Mouse (Mus musculus): Measurements from ENCODE around the gene Klhl10. TPM values are rescaled to one million over a fixed set of nuclear protein-coding genes. Genes with fewer than 3 reads are reported as not detected.

Gene Klhl10
- polyA plus RNA-seq, 1 experiment = 0.20 TPM

GRCm38 (mm10) chr11:100432002-100432401 is 9.7 kb upstream of the Klhl10 start:
- Histone ChIP-seq H3K4me3 (no peak overlapping the region), H3K36me3 (ENCODE audit: control insufficient read depth, insufficient read depth) (peaks cover 4% of the 10 kb centered on the region)
- TF ChIP-seq MYOD1 (IDR thresholded peaks at IDR 0.05; ENCODE audit: control insufficient read depth in 1 of 3, insufficient read length in 2 of 3, low read depth in 2 of 3) = no peak
- TF ChIP-seq MAX (IDR thresholded peaks at IDR 0.05; ENCODE audit: low read depth) = no peak
- TF ChIP-seq POLR2AphosphoS2 (IDR thresholded peaks at IDR 0.05; ENCODE audit: insufficient read length, low read depth) = no peak
- TF ChIP-seq MYOG (IDR thresholded peaks at IDR 0.05; ENCODE audit: control insufficient read depth in 1 of 3, insufficient read depth in 1 of 3, insufficient read length in 2 of 3, low read depth in 2 of 3) = no peak
- TF ChIP-seq TCF12 (IDR thresholded peaks at IDR 0.05; ENCODE audit: insufficient read depth, poor library complexity, severe bottlenecking) = no peak
- TF ChIP-seq REST (IDR thresholded peaks at IDR 0.05; ENCODE audit: insufficient read depth, insufficient read length) = no peak
- TF ChIP-seq USF1 (IDR thresholded peaks at IDR 0.05; ENCODE audit: low read depth) = no peak
- no peak for TF ChIP-seq POLR2A (IDR thresholded peaks at IDR 0.05; ENCODE audit: insufficient read length, low read depth)
- no peak for TF ChIP-seq SRF (IDR thresholded peaks at IDR 0.05; ENCODE audit: control insufficient read depth, insufficient read length, low read depth)
- TF ChIP-seq TCF3 (IDR thresholded peaks at IDR 0.05; ENCODE audit: insufficient read length, low read depth) = no peak
- no peak for TF ChIP-seq E2F4 (IDR thresholded peaks at IDR 0.05; ENCODE audit: insufficient read depth)

DNA sequence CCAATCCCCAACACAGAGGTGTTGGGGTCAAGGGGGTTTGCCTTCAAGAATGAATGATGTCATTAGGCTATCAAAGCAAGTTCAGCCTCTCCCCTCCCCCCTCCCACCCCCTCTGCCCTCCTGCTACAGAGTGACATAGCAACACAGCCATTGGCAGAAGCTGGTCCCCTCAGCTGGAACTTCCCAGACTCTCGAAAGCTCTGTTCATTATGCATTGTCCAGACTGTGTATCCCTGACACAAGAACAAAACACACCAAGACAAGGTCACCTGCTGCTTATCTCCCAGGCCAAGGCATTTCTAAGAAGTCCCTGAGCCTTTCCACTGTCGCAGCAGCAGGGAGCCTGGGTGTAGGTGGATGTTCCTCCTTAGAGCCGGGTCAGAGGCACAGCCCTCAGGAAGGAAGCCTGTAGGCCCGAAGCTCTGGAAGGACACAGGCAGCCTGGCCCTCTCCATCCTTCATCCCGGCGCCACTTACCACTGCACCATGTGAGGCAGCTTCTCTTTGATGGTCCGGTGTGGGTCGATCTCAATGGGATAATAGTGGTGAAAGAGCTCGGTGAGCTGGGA is 6.0 kb upstream of the Klhl10 start:
- H3K27me3 ChIP-seq (ENCODE audit: control insufficient read depth, insufficient read depth, insufficient read length) = no peaks in the 10 kb centered on the region
- H3K79me2 ChIP-seq (ENCODE audit: control insufficient read depth, insufficient read depth) = no peaks in the 10 kb centered on the region
- H3K36me3 ChIP-seq (ENCODE audit: control insufficient read depth, insufficient read depth) = peaks cover 4% of the 10 kb centered on the region
- no peak overlapping the region for H3K4me3 ChIP-seq
- no peak overlapping the region for H3K4me2 ChIP-seq (ENCODE audit: low read depth)
- H3ac ChIP-seq (ENCODE audit: control insufficient read depth, insufficient read length) = no peak overlapping the region
- TF ChIP-seq MYOD1 (IDR thresholded peaks at IDR 0.05; ENCODE audit: control insufficient read depth in 1 of 3, insufficient read length in 2 of 3, low read depth in 2 of 3) (no peak), POLR2A (IDR thresholded peaks at IDR 0.05; ENCODE audit: insufficient read length, low read depth) (no peak), MYOG (IDR thresholded peaks at IDR 0.05; ENCODE audit: control insufficient read depth in 1 of 3, insufficient read depth in 1 of 3, insufficient read length in 2 of 3, low read depth in 2 of 3) (no peak), E2F4 (IDR thresholded peaks at IDR 0.05; ENCODE audit: insufficient read depth) (no peak), TCF3 (IDR thresholded peaks at IDR 0.05; ENCODE audit: insufficient read length, low read depth) (no peak), TCF12 (IDR thresholded peaks at IDR 0.05; ENCODE audit: insufficient read depth, poor library complexity, severe bottlenecking) (no peak), REST (IDR thresholded peaks at IDR 0.05; ENCODE audit: insufficient read depth, insufficient read length) (no peak), CEBPB (IDR thresholded peaks at IDR 0.05; ENCODE audit: insufficient read depth, poor library complexity, severe bottlenecking) (no peak), USF1 (IDR thresholded peaks at IDR 0.05; ENCODE audit: low read depth) (no peak), POLR2AphosphoS2 (IDR thresholded peaks at IDR 0.05; ENCODE audit: insufficient read length, low read depth) (no peak), MAX (IDR thresholded peaks at IDR 0.05; ENCODE audit: low read depth) (no peak), SRF (IDR thresholded peaks at IDR 0.05; ENCODE audit: control insufficient read depth, insufficient read length, low read depth) (no peak)

More at GRCm38 (mm10) chr11:100432002-100432401, 9.7 kb upstream of the Klhl10 start:
- Histone ChIP-seq H3K4me2 (ENCODE audit: low read depth) (no peak overlapping the region), H3K27me3 (ENCODE audit: control insufficient read depth, insufficient read depth, insufficient read length) (no peaks in the 10 kb centered on the region), H3ac (ENCODE audit: control insufficient read depth, insufficient read length) (no peak overlapping the region), H3K79me2 (ENCODE audit: control insufficient read depth, insufficient read depth) (no peaks in the 10 kb centered on the region)

DNA sequence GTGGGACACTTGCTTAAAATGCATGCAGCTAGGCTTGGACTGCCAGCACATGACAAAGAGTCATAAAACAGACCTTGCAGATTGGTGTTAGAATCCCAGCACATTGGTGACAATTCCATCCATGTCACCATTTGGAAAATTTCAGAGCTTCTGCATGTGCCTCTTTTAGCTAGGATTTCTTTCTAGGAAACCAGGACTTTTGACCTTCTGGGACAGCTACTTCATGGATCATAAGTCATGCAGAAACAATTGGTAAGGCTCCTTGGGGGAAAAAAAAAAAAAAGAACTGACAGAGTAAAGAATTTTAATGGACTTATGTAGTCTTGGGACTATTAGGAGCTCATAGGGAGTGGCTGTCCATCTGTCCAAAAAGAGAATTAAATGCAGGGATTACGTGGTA is 3.8 kb upstream of the Klhl10 start:
- TF ChIP-seq MYOG (IDR thresholded peaks at IDR 0.05; ENCODE audit: control insufficient read depth in 1 of 3, insufficient read depth in 1 of 3, insufficient read length in 2 of 3, low read depth in 2 of 3) (no peak), E2F4 (IDR thresholded peaks at IDR 0.05; ENCODE audit: insufficient read depth) (no peak), SRF (IDR thresholded peaks at IDR 0.05; ENCODE audit: control insufficient read depth, insufficient read length, low read depth) (no peak), POLR2AphosphoS2 (IDR thresholded peaks at IDR 0.05; ENCODE audit: insufficient read length, low read depth) (no peak), USF1 (IDR thresholded peaks at IDR 0.05; ENCODE audit: low read depth) (no peak), TCF12 (IDR thresholded peaks at IDR 0.05; ENCODE audit: insufficient read depth, poor library complexity, severe bottlenecking) (no peak), POLR2A (IDR thresholded peaks at IDR 0.05; ENCODE audit: insufficient read length, low read depth) (no peak), REST (IDR thresholded peaks at IDR 0.05; ENCODE audit: insufficient read depth, insufficient read length) (no peak), CEBPB (IDR thresholded peaks at IDR 0.05; ENCODE audit: insufficient read depth, poor library complexity, severe bottlenecking) (no peak), MYOD1 (IDR thresholded peaks at IDR 0.05; ENCODE audit: control insufficient read depth in 1 of 3, insufficient read length in 2 of 3, low read depth in 2 of 3) (no peak), TCF3 (IDR thresholded peaks at IDR 0.05; ENCODE audit: insufficient read length, low read depth) (no peak)
- peaks cover 1% of the 10 kb centered on the region for H3K36me3 ChIP-seq (ENCODE audit: control insufficient read depth, insufficient read depth)
- H3K79me2 ChIP-seq (ENCODE audit: control insufficient read depth, insufficient read depth) = no peaks in the 10 kb centered on the region
- no peak overlapping the region for H3ac ChIP-seq (ENCODE audit: control insufficient read depth, insufficient read length)
- no peaks in the 10 kb centered on the region for H3K27me3 ChIP-seq (ENCODE audit: control insufficient read depth, insufficient read depth, insufficient read length)
- H3K4me2 ChIP-seq (ENCODE audit: low read depth) = no peak overlapping the region
- no peak overlapping the region for H3K4me3 ChIP-seq

- TF ChIP-seq CEBPB (IDR thresholded peaks at IDR 0.05; ENCODE audit: insufficient read depth, poor library complexity, severe bottlenecking) (no peak), REST (IDR thresholded peaks at IDR 0.05; ENCODE audit: insufficient read depth, insufficient read length) (no peak), MYOD1 (IDR thresholded peaks at IDR 0.05; ENCODE audit: control insufficient read depth in 1 of 3, insufficient read length in 2 of 3, low read depth in 2 of 3) (peak in 1 of 3 experiments; percentile 54), POLR2AphosphoS2 (IDR thresholded peaks at IDR 0.05; ENCODE audit: insufficient read length, low read depth) (peak; percentile 95), TCF3 (IDR thresholded peaks at IDR 0.05; ENCODE audit: insufficient read length, low read depth) (no peak), MAX (IDR thresholded peaks at IDR 0.05; ENCODE audit: low read depth) (no peak), MYOG (IDR thresholded peaks at IDR 0.05; ENCODE audit: control insufficient read depth in 1 of 3, insufficient read depth in 1 of 3, insufficient read length in 2 of 3, low read depth in 2 of 3) (peak in 1 of 3 experiments; percentile 40), SRF (IDR thresholded peaks at IDR 0.05; ENCODE audit: control insufficient read depth, insufficient read length, low read depth) (no peak), POLR2A (IDR thresholded peaks at IDR 0.05; ENCODE audit: insufficient read length, low read depth) (peak; percentile 98)
Measured at GRCm38 (mm10) chr11:100440691-100441522, 810 bp upstream of the Klhl10 start.

More at GRCm38 (mm10) chr11:100440691-100441522, 810 bp upstream of the Klhl10 start:
- Histone ChIP-seq H3K79me2 (ENCODE audit: control insufficient read depth, insufficient read depth) (no peaks in the 10 kb centered on the region), H3K36me3 (ENCODE audit: control insufficient read depth, insufficient read depth) (no peaks in the 10 kb centered on the region), H3K27me3 (ENCODE audit: control insufficient read depth, insufficient read depth, insufficient read length) (no peaks in the 10 kb centered on the region), H3ac (ENCODE audit: control insufficient read depth, insufficient read length) (peak overlapping the region; percentile 60), H3K4me2 (ENCODE audit: low read depth) (peak overlapping the region; percentile 82), H3K4me3 (peak overlapping the region; percentile 50)
